Mouse (Mus musculus) megakaryocyte, embryonic 14.5 days (primary cell): ENCODE data around the gene Palm.

ENCODE experiments used
- FLI1 ChIP-seq: IDR thresholded peaks from 2 replicates; pipeline ENCODE4 v1.6.1; 2012; ENCODE audit warnings: low read length, inconsistent platforms, mixed read lengths
- GATA1 ChIP-seq: IDR thresholded peaks from 3 replicates; pipeline ENCODE4 v1.6.1; 2012; ENCODE audit warnings: mixed read lengths, low read length, inconsistent platforms, borderline replicate concordance

DNA sequence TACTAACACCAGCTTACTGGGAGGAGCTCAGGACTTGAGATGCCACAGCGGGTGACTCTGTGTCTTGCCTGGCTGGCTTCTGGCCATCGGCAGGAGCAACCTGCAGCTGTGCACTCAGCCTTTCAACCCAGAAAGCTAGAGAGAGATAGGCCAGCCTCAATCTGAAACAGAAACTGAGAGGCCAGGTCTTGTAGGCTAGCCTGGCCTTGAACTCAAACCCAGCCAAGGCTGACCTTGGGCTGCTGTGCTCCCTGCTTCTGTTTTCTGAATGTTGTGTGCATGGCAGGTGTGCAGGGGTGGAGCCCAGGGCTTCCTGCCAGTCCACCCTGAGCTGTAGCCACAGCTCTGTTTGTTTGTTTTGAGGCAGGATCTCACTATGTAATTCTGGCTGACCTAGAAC is 20.2 kb upstream of the Palm start:
- TF ChIP-seq GATA1 = no peak
- TF ChIP-seq FLI1 = no peak
